Mouse (Mus musculus): ENCODE results near the gene Ccdc78.

DNA sequence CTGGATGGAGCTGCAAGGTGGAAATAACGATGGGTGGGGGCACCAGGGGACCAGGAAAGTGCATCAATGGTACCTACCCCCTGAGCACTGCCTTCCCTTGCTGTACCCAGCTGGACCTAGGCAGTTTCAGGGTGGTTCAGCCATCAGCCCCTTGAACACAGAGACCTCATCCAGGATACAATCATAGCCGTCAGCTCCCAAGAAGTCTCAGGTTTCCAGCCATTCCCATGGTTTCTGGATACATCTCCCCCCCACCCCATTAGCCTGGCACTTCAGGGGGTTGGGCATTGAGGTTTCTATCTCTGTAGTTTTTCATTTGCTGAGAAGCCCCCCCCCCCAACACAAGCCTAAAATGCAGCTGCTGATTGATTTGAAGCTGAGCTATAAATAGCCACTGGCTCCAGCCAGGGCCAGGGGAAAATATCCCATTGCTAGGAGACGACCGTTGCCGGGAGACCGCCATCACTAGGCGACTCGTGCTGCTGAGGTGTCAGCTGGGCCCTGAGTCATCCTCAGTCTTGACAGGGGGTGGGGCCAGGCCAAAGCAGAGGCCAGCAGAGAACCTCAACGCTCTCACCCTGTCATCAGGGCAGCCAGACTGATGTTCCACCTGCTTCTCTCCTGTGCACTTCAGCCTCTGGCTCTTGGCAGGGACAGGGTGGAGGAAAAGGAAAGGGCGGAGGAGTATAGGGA, 16.6 kb downstream of the Ccdc78 start:
- TF ChIP-seq ZNF384 (IDR thresholded peaks at IDR 0.05; ENCODE audit: low read depth, low read length) (no peak), CHD2 (IDR thresholded peaks at IDR 0.05; ENCODE audit: low read depth, low read length) (no peak), ZC3H11A (IDR thresholded peaks at IDR 0.05; ENCODE audit: borderline replicate concordance, low read depth, low read length) (no peak), MAFK (IDR thresholded peaks at IDR 0.05; ENCODE audit: insufficient read depth, low read depth, low read length) (no peak), HCFC1 (IDR thresholded peaks at IDR 0.05; ENCODE audit: borderline replicate concordance, insufficient read depth, low read length) (no peak)

Data from ES-E14 (cell line).